Mouse (Mus musculus) erythroblast, embryonic 14.5 days (primary cell): ENCODE data around the gene Erc1.

ENCODE experiments used
- GATA1 ChIP-seq: IDR thresholded peaks from 2 replicates; pipeline ENCODE4 v1.6.1; 2012; ENCODE audit warnings: low read length, inconsistent platforms, mixed read lengths
- TAL1 ChIP-seq: IDR thresholded peaks from 3 replicates; pipeline ENCODE4 v1.6.1; 2012; ENCODE audit warnings: low read length, inconsistent platforms, mixed read lengths

- TF ChIP-seq GATA1 = no peak
- no peak for TF ChIP-seq TAL1
Observed at GRCm38 (mm10) chr6:119883151-119883550, 35.2 kb upstream of the Erc1 start.
